Mouse (Mus musculus): ENCODE measurements around the gene Rbms2. TPM values are rescaled to one million over a fixed set of nuclear protein-coding genes. Genes with fewer than 3 reads are reported as not detected.

Rbms2 gene
- polyA plus RNA-seq (2017; shearing (Covaris generic)), result 29.8 TPM

GRCm38 (mm10) chr10:128179989-128180388, at the start of gene Rbms2:
TSS of gene Rbms2 (minus strand) at chr10:128180297.

GRCm38 (mm10) chr10:128225538-128225937, 45.4 kb upstream of the Rbms2 start, which contains the start of gene Mip:
TSS of gene Mip (plus strand) at chr10:128225838.

GRCm38 (mm10) chr10:128211390-128212108, 31.5 kb upstream of the Rbms2 start, which contains the start of gene Spryd4:
TSS of gene Spryd4 (minus strand) at chr10:128211807.

DNA sequence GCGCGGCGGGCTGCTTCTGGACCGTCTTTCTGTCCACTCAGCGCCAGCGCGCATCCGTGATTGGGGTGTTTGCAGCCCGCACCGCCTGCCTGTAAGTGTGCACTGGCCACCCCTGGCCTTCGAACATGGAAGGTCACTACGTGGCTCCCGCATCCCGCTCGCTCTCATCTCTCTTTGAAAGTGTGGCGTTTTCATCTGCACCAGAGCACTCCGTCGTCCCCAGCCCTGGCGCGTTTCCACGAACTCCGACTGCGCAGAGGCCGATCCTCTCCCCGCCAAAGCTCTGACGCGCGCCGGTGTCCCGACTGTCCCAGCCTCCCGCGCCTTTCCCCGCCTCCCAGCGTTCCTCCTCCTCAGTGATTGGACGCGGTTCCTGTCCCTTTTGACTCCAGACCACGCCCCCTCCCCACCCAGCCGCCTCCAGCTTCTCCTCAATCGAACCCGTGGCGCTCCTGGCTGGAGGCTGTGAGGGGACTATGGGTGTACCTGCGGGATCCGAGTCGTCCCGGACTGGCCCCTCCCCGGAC, 14.0 kb upstream of the Rbms2 start, which contains the start of gene Gls2:
Gene Gls2, plus strand, starts transcription at position 434 of the 527 bp plus-strand sequence.

GRCm38 (mm10) chr10:128091564-128092505, 88.3 kb downstream of the Rbms2 start, which contains the start of gene Baz2a:
TSS of gene Baz2a (plus strand) at chr10:128091577.

DNA sequence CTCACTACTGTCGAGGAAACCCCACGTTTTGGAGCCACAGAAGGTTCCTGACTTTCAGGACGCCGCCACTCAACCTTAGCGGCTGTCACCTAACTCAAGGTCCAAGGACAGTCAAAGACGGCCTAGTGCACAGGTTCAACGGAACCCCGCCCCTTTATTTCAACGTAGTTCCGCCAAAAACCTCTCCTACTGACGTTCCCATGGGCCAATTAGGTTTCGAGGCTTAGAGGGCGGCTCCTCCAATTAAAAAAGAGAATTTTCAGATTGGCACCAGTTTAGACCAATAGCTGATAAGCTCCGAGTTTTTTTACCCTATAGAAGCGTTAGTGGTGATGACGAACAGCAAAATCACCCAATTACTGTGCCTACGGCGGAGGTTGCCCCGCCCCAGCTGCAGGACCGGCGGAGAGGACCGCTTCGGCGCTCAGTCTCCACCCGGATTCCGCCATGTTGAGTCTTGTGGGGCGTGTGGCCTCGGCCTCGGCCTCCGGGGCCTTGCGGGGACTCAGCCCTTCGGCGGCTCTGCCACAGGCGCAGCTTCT, 97.1 kb downstream of the Rbms2 start, which contains the start of gene Atp5b:
Gene Atp5b, plus strand, starts transcription at position 394 of the 542 bp plus-strand sequence.

Other genes with a start within 250 kb of the Rbms2 start
- gene Hsd17b6, start 172.7 kb downstream of the Rbms2 start, polyA plus RNA-seq (2017; shearing (Covaris generic)), result not detected
- 16.1 TPM for gene Prim1, start 165.1 kb downstream of the Rbms2 start, polyA plus RNA-seq (2017; shearing (Covaris generic))
- 553 TPM for gene Naca, start 144.7 kb downstream of the Rbms2 start, polyA plus RNA-seq (2017; shearing (Covaris generic))
- 129 TPM for gene Ptges3, start 121.3 kb downstream of the Rbms2 start, polyA plus RNA-seq (2017; shearing (Covaris generic))
- 1,208 TPM for gene Atp5b, start 97.0 kb downstream of the Rbms2 start, polyA plus RNA-seq (2017; shearing (Covaris generic))
- 73.2 TPM for gene Baz2a, start 88.7 kb downstream of the Rbms2 start, polyA plus RNA-seq (2017; shearing (Covaris generic))
- 0.59 TPM for gene Gls2, start 14.2 kb upstream of the Rbms2 start, polyA plus RNA-seq (2017; shearing (Covaris generic))
- gene Spryd4, start 31.5 kb upstream of the Rbms2 start, polyA plus RNA-seq (2017; shearing (Covaris generic)), result 15.2 TPM
- gene Mip, start 45.5 kb upstream of the Rbms2 start, polyA plus RNA-seq (2017; shearing (Covaris generic)), result not detected
- gene Timeless, start 51.8 kb upstream of the Rbms2 start, polyA plus RNA-seq (2017; shearing (Covaris generic)), result 26.8 TPM
- 0.17 TPM for gene Apon, start 73.8 kb upstream of the Rbms2 start, polyA plus RNA-seq (2017; shearing (Covaris generic))
- not detected for gene Apof, start 88.4 kb upstream of the Rbms2 start, polyA plus RNA-seq (2017; shearing (Covaris generic))
- gene Stat2, start 90.3 kb upstream of the Rbms2 start, polyA plus RNA-seq (2017; shearing (Covaris generic)), result 78.3 TPM
- not detected for gene Il23a, start 118.5 kb upstream of the Rbms2 start, polyA plus RNA-seq (2017; shearing (Covaris generic))
- 45.7 TPM for gene Pan2, start 123.0 kb upstream of the Rbms2 start, polyA plus RNA-seq (2017; shearing (Covaris generic))
- gene Cnpy2, start 142.2 kb upstream of the Rbms2 start, polyA plus RNA-seq (2017; shearing (Covaris generic)), result 121 TPM
- 164 TPM for gene Cs, start 157.4 kb upstream of the Rbms2 start, polyA plus RNA-seq (2017; shearing (Covaris generic))
- gene Coq10a, start 188.7 kb upstream of the Rbms2 start, polyA plus RNA-seq (2017; shearing (Covaris generic)), result 35.0 TPM
- 7.0 TPM for gene Ankrd52, start 196.8 kb upstream of the Rbms2 start, polyA plus RNA-seq (2017; shearing (Covaris generic))
- 0.32 TPM for gene Slc39a5, start 220.9 kb upstream of the Rbms2 start, polyA plus RNA-seq (2017; shearing (Covaris generic))
- 104 TPM for gene Nabp2, start 231.2 kb upstream of the Rbms2 start, polyA plus RNA-seq (2017; shearing (Covaris generic))
- 39.7 TPM for gene Rnf41, start 231.4 kb upstream of the Rbms2 start, polyA plus RNA-seq (2017; shearing (Covaris generic))